Mouse (Mus musculus): Measurements from ENCODE around the gene Bloc1s6. TPM values are rescaled to one million over a fixed set of nuclear protein-coding genes. Genes with fewer than 3 reads are reported as not detected.

Gene Bloc1s6
- polyA plus RNA-seq (2015; fragmentation: Illumina TruSeq; extraction: RNeasy Lipid Tissue Mini Kit (QIAGEN cat#74804); ENCODE audit: insufficient read depth, low read depth, low replicate concordance) = 6.7 TPM

DNA sequence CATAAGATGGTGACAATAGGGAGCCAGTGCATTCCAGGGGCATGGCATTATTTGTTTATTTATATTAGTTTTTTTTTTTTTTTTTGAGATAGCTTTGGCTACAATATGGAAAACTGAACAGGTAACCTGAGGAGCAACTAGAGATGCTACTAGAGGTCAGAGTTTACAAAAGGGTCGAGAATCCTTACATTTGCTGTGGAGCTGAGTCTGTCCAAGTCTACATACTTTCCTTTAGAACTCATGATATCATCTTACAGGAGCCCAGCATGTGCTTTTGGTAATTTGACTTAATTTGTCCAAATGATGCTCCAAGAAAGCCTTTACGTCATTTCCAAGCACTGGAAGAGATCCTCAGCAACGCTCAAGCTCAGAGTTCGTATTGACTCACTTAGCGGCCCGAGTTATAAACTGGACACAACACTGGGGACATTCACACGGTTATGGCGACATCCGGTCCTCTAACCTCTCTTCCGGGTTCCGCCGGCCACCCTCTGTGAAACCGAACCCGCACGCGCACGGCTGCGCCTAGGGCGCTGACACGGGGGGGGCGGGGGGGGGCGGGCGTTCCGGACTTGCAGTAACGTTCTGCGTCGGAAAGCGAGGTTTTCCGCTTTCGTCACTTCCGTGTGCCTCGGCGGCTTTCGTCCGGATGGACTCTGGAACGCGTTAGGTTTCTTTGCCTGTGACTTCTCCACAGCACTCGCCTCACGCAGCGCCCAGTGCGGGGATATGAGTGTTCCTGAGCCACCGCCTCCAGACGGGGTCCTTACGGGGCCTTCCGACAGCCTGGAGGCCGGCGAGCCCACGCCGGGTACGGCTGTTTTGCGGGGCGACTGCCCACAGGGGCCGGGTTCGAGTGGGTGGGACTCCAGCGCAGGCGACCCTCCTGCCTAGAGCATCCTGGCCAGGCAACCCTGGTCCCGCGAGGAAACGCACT, at the start of gene Bloc1s6:
Gene Bloc1s6 (plus strand): TSS at position 610 of the 937 bp plus-strand sequence.

DNA sequence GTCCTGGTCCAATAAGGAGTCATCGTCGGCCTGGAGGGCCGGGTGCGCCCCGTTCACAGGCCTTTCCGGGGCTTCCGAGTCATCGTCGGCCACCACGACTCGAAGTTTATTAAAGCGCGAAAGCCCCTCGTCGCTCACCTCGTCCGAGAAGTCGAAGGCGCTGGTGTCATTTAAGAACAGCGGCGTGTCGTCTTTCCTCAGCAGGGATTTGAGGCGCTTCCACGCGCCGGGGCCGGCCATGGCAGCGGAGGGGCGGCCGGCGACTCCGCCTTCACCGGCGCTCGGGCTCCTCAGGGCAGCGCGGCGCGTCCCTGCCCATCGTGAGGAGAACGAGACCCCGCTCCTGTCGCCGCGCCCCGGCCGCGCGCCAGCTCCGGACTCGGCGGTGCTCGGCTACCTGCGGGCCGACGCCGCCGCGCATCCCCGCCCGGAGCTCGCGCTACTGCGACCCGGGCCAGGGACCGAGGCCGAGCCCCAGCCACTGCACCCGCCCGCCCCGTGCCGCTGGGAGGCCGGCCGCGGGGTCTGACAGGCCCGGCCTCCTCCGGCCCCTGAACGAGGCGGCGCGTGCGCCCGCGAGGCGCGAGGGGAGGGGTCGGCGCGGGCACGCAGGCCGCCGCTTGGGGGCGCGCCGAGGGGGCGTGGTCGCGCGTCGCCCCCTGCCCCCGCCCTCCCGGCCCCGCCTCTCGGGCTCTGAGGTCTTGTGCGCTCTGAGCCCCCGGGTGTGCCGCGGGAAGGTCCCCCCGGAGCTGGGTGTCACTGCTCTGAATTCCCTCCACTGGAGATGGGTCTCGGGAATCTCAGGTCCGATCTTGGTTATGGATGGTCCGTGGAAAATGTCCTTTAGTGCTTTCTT, 35.9 kb upstream of the Bloc1s6 start, which contains the start of gene Slc30a4:
Gene Slc30a4 (minus strand): TSS at position 483 of the 856 bp plus-strand sequence.

DNA sequence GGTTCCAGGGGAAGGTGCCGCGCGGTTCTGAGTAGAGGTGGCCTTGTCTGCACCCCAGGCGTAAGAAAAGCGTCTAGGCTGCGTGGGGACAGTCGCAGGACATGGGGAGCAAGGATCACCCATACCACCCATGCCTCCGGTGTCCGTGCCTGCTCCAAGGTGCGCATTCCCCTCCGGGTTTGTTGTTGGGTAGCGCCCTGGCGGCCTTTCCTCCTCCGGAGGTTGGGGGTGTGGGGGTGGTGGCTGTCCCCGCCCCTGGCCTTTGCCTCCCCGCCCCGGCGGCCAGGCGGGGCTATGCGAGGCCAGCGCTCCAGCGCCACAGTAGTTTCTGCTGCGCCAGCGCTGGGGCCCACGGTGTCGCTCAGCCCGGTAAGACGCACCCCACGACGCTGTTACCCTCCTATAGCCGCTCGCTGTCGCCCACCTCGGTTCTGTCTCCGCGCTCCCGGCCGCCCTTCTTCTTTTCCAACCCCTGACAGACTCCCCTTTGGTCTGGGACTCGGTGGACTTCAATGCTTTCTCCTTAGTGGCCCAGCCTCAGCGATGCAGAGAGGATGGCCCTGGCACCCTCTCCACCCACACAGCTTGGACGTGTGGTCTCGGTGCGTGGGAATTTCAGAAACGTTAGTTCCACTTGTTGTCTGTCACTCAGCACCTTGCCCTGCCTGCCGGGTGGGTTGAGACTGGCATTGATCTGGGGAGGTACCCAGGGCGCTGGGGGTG, 26.9 kb downstream of the Bloc1s6 start, which contains the start of gene Sqor:
Gene Sqor (plus strand): TSS at position 167 of the 723 bp plus-strand sequence.

Other genes starting within 250 kb of the Bloc1s6 start
- 112 TPM for gene Gatm, start 127.2 kb upstream of the Bloc1s6 start, polyA plus RNA-seq (2015; fragmentation: Illumina TruSeq; extraction: RNeasy Lipid Tissue Mini Kit (QIAGEN cat#74804); ENCODE audit: insufficient read depth, low read depth, low replicate concordance)
- not detected for gene AA467197, start 101.5 kb upstream of the Bloc1s6 start, polyA plus RNA-seq (2015; fragmentation: Illumina TruSeq; extraction: RNeasy Lipid Tissue Mini Kit (QIAGEN cat#74804); ENCODE audit: insufficient read depth, low read depth, low replicate concordance)
- gene Slc30a4, start 35.8 kb upstream of the Bloc1s6 start, polyA plus RNA-seq (2015; fragmentation: Illumina TruSeq; extraction: RNeasy Lipid Tissue Mini Kit (QIAGEN cat#74804); ENCODE audit: insufficient read depth, low read depth, low replicate concordance) = 4.0 TPM
- gene Sqor, start 26.7 kb downstream of the Bloc1s6 start, polyA plus RNA-seq (2015; fragmentation: Illumina TruSeq; extraction: RNeasy Lipid Tissue Mini Kit (QIAGEN cat#74804); ENCODE audit: insufficient read depth, low read depth, low replicate concordance) = 15.9 TPM